Mouse (Mus musculus): ENCODE measurements at regions not wholly inside any gene's neighbourhood (a gene's known extent, or its start where the extent isn't known, plus 50 kb on each side); places are given as distances from the start of the nearest gene placed in this dataset.

DNA sequence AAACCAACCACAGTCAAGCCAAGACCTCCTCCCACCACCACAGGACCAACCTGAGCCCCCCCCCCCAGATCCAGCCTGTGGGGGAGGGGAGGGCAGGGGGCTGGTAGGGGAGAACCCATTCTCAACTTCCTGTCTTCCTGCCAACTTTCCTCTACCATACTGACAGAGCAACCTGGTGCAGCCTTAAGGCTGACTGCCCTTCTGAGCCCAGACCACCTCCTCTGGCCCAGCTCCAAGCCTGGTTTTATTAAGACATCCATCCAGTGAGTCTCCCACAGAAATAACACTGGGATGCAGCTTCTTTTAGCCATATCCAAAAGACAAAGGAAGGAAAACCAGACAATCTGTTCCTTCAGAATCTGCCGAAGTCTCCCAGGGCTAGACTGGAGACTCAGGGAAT is 342.8 kb downstream of the Gm9195 start:
- ATAC-seq (replicated peaks; ENCODE audit: low FRiP score) (no peak), DNase-seq (ENCODE audit: low spot score) (no peak)
- 58% methylated on average over 1 of the region's 1 CpGs for WGBS
- Histone ChIP-seq H3K9ac (ENCODE audit: low read depth, low read length) (no peak overlapping the region), H3K27ac (ENCODE audit: low read depth, low read length) (no peak overlapping the region), H3K4me2 (no peak overlapping the region), H3K4me1 (replicated peaks; ENCODE audit: control insufficient read depth, insufficient read depth, low read length) (no peaks in the 10 kb centered on the region), H3K36me3 (ENCODE audit: control insufficient read depth, insufficient read depth, low read length) (no peaks in the 10 kb centered on the region), H3K9me3 (ENCODE audit: control insufficient read depth, low read length) (no peaks in the 10 kb centered on the region), H3K4me3 (ENCODE audit: low read depth, low read length) (no peak overlapping the region), H3K27me3 (replicated peaks; ENCODE audit: control insufficient read depth, insufficient read depth, low read length) (no peaks in the 10 kb centered on the region)

GRCm38 (mm10) chr14:72146381-72146780 is 345.3 kb downstream of the Gm9195 start:
- DNase-seq (ENCODE audit: low spot score) (no peak), ATAC-seq (replicated peaks; ENCODE audit: low FRiP score) (no peak)
- Histone ChIP-seq H3K27ac (ENCODE audit: low read depth, low read length) (no peak overlapping the region), H3K4me3 (ENCODE audit: low read depth, low read length) (no peak overlapping the region), H3K36me3 (ENCODE audit: control insufficient read depth, insufficient read depth, low read length) (no peaks in the 10 kb centered on the region), H3K4me2 (no peak overlapping the region), H3K9me3 (ENCODE audit: control insufficient read depth, low read length) (no peaks in the 10 kb centered on the region), H3K4me1 (replicated peaks; ENCODE audit: control insufficient read depth, insufficient read depth, low read length) (no peaks in the 10 kb centered on the region), H3K27me3 (replicated peaks; ENCODE audit: control insufficient read depth, insufficient read depth, low read length) (no peaks in the 10 kb centered on the region), H3K9ac (ENCODE audit: low read depth, low read length) (no peak overlapping the region)
- 67% methylated on average over 2 of the region's 2 CpGs for WGBS

GRCm38 (mm10) chr14:72142883-72143487 is 348.7 kb downstream of the Gm9195 start:
- Histone ChIP-seq H3K27ac (ENCODE audit: low read depth, low read length) (no peak overlapping the region), H3K9me3 (ENCODE audit: control insufficient read depth, low read length) (no peaks in the 10 kb centered on the region), H3K4me3 (ENCODE audit: low read depth, low read length) (no peak overlapping the region), H3K9ac (ENCODE audit: low read depth, low read length) (no peak overlapping the region), H3K4me2 (no peak overlapping the region), H3K27me3 (replicated peaks; ENCODE audit: control insufficient read depth, insufficient read depth, low read length) (no peaks in the 10 kb centered on the region), H3K36me3 (ENCODE audit: control insufficient read depth, insufficient read depth, low read length) (no peaks in the 10 kb centered on the region), H3K4me1 (replicated peaks; ENCODE audit: control insufficient read depth, insufficient read depth, low read length) (no peaks in the 10 kb centered on the region)
- DNase-seq (ENCODE audit: low spot score) (no peak), ATAC-seq (replicated peaks; ENCODE audit: low FRiP score) (no peak)
- WGBS: 32% methylated on average over 6 of the region's 6 CpGs

DNA sequence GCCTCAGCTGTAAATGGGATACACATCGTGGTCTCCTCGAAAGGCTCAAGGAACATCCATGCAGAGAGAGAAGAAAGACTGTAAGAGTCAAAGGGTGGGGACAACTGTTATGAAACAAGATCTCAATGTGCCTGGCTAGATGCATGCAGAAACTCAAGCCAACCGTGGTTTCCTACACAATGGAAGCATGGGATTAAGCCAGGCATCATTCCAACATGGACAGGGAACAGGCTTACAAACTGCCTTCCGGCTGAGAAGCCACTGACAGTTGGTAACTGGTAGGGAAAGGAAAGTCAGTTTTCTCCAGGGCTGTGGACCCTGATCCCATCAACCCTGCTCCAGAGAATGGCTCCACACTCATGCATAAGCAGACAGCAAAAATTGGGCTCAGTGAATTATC is 350.5 kb downstream of the Gm9195 start:
- Histone ChIP-seq H3K9me3 (ENCODE audit: control insufficient read depth, low read length) (no peaks in the 10 kb centered on the region), H3K36me3 (ENCODE audit: control insufficient read depth, insufficient read depth, low read length) (no peaks in the 10 kb centered on the region), H3K27ac (ENCODE audit: low read depth, low read length) (no peak overlapping the region), H3K4me1 (replicated peaks; ENCODE audit: control insufficient read depth, insufficient read depth, low read length) (no peaks in the 10 kb centered on the region), H3K27me3 (replicated peaks; ENCODE audit: control insufficient read depth, insufficient read depth, low read length) (no peaks in the 10 kb centered on the region), H3K9ac (ENCODE audit: low read depth, low read length) (no peak overlapping the region), H3K4me2 (no peak overlapping the region), H3K4me3 (ENCODE audit: low read depth, low read length) (no peak overlapping the region)
- ATAC-seq (replicated peaks; ENCODE audit: low FRiP score) (no peak), DNase-seq (ENCODE audit: low spot score) (no peak)
- WGBS: 82% methylated on average over 4 of the region's 4 CpGs

- no peak overlapping the region for H3K4me3 ChIP-seq (ENCODE audit: low read depth, low read length)
- no peak overlapping the region for H3K9ac ChIP-seq (ENCODE audit: low read depth, low read length)
- WGBS: 69% methylated on average over 4 of the region's 4 CpGs
- H3K4me1 ChIP-seq (replicated peaks; ENCODE audit: control insufficient read depth, insufficient read depth, low read length): no peaks in the 10 kb centered on the region
- no peak overlapping the region for H3K4me2 ChIP-seq
- ATAC-seq (replicated peaks; ENCODE audit: low FRiP score) (no peak), DNase-seq (ENCODE audit: low spot score) (no peak)
- no peak overlapping the region for H3K27ac ChIP-seq (ENCODE audit: low read depth, low read length)
- no peaks in the 10 kb centered on the region for H3K36me3 ChIP-seq (ENCODE audit: control insufficient read depth, insufficient read depth, low read length)
- no peaks in the 10 kb centered on the region for H3K27me3 ChIP-seq (replicated peaks; ENCODE audit: control insufficient read depth, insufficient read depth, low read length)
- H3K9me3 ChIP-seq (ENCODE audit: control insufficient read depth, low read length): no peaks in the 10 kb centered on the region
These were observed 361.5 kb downstream of the Gm9195 start for GRCm38 (mm10) chr14:72130149-72130548.

- ATAC-seq (replicated peaks; ENCODE audit: low FRiP score): no peak
- WGBS: 87% methylated on average over 4 of the region's 4 CpGs
- no peaks in the 10 kb centered on the region for H3K4me1 ChIP-seq (replicated peaks; ENCODE audit: control insufficient read depth, insufficient read depth, low read length)
- H3K9ac ChIP-seq (ENCODE audit: low read depth, low read length): no peak overlapping the region
- H3K4me2 ChIP-seq: no peak overlapping the region
- H3K36me3 ChIP-seq (ENCODE audit: control insufficient read depth, insufficient read depth, low read length): no peaks in the 10 kb centered on the region
- no peak for DNase-seq (ENCODE audit: low spot score)
- H3K9me3 ChIP-seq (ENCODE audit: control insufficient read depth, low read length): no peaks in the 10 kb centered on the region
- H3K4me3 ChIP-seq (ENCODE audit: low read depth, low read length): no peak overlapping the region
- H3K27me3 ChIP-seq (replicated peaks; ENCODE audit: control insufficient read depth, insufficient read depth, low read length): no peaks in the 10 kb centered on the region
- no peak overlapping the region for H3K27ac ChIP-seq (ENCODE audit: low read depth, low read length)
These were observed 369.9 kb downstream of the Gm9195 start for GRCm38 (mm10) chr14:72121786-72122185.

DNA sequence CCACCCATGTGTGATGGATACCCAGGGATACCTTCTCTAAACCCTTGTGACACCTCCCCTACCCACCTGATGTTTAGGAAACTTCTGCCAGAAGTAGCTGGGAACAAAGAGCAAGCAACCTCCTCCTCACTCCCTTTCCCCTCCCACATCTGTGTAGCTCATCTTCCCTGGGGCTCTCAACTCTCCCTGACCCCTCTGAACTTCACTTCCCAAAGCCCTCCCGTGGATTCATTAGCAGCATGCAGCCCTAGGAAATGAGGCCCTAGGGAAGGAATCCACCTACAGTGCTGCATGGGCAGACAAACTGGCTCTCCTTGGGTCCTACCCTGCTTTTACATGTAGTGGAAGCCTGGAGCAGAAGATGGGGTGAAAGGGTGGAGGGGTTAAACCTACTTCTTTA is 370.6 kb downstream of the Gm9195 start:
- no peaks in the 10 kb centered on the region for H3K36me3 ChIP-seq (ENCODE audit: control insufficient read depth, insufficient read depth, low read length)
- ATAC-seq (replicated peaks; ENCODE audit: low FRiP score) (no peak), DNase-seq (ENCODE audit: low spot score) (no peak)
- no peaks in the 10 kb centered on the region for H3K9me3 ChIP-seq (ENCODE audit: control insufficient read depth, low read length)
- H3K27ac ChIP-seq (ENCODE audit: low read depth, low read length): no peak overlapping the region
- no peak overlapping the region for H3K9ac ChIP-seq (ENCODE audit: low read depth, low read length)
- H3K4me2 ChIP-seq: no peak overlapping the region
- H3K4me1 ChIP-seq (replicated peaks; ENCODE audit: control insufficient read depth, insufficient read depth, low read length): no peaks in the 10 kb centered on the region
- WGBS: 33% methylated on average over 1 of the region's 1 CpGs
- H3K4me3 ChIP-seq (ENCODE audit: low read depth, low read length): no peak overlapping the region
- no peaks in the 10 kb centered on the region for H3K27me3 ChIP-seq (replicated peaks; ENCODE audit: control insufficient read depth, insufficient read depth, low read length)

- Histone ChIP-seq H3K27ac (ENCODE audit: low read depth, low read length) (no peak overlapping the region), H3K27me3 (replicated peaks; ENCODE audit: control insufficient read depth, insufficient read depth, low read length) (no peaks in the 10 kb centered on the region), H3K4me2 (no peak overlapping the region), H3K4me3 (ENCODE audit: low read depth, low read length) (no peak overlapping the region), H3K9ac (ENCODE audit: low read depth, low read length) (no peak overlapping the region), H3K9me3 (ENCODE audit: control insufficient read depth, low read length) (no peaks in the 10 kb centered on the region), H3K36me3 (ENCODE audit: control insufficient read depth, insufficient read depth, low read length) (no peaks in the 10 kb centered on the region), H3K4me1 (replicated peaks; ENCODE audit: control insufficient read depth, insufficient read depth, low read length) (peaks cover 4% of the 10 kb centered on the region; the same call in 1 of the 2 replicates)
- DNase-seq (ENCODE audit: low spot score) (no peak), ATAC-seq (replicated peaks; ENCODE audit: low FRiP score) (no peak)
- 68% methylated on average over 4 of the region's 4 CpGs for WGBS
These were observed 374.8 kb downstream of the Gm9195 start for GRCm38 (mm10) chr14:72116842-72117241.

DNA sequence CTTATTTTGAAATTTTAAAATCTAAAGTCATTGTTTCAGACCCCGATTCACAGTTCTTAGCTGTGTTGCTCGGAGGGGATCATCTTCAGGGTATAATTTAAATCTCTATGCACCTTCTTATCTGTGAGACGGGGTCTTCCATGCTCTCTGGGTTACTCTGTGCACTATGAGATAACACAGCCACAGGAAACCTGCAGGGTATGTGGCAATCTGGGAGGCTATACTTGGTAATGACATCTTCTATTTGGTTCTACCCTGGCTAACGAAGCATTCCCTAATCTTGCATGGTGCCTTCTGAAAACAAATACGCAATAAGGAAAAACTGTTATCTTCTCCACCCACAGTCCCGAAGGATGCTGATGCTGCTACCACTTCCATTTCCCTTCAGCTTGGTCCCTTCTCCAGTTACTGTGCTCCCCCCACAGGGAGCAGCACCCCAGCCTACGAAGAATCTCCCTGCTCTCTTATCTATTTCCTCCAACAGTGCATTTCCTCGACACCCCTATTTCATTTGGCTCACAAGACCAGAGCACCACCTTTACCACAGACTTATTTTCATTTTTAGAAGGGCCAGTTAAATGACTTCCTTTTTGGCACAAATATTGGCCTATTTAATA is 378.2 kb downstream of the Gm9195 start:
- H3K4me1 ChIP-seq (replicated peaks; ENCODE audit: control insufficient read depth, insufficient read depth, low read length): peaks cover 4% of the 10 kb centered on the region; the same call in 1 of the 2 replicates
- H3K9ac ChIP-seq (ENCODE audit: low read depth, low read length): no peak overlapping the region
- H3K27me3 ChIP-seq (replicated peaks; ENCODE audit: control insufficient read depth, insufficient read depth, low read length): no peaks in the 10 kb centered on the region
- WGBS: 35% methylated on average over 8 of the region's 8 CpGs
- H3K4me3 ChIP-seq (ENCODE audit: low read depth, low read length): no peak overlapping the region
- ATAC-seq (replicated peaks; ENCODE audit: low FRiP score) (peak; percentile 81), DNase-seq (ENCODE audit: low spot score) (no peak)
- H3K9me3 ChIP-seq (ENCODE audit: control insufficient read depth, low read length): no peaks in the 10 kb centered on the region
- no peak overlapping the region for H3K27ac ChIP-seq (ENCODE audit: low read depth, low read length)
- H3K4me2 ChIP-seq: peak overlapping the region; percentile 14; the same call in 1 of the 2 replicates
- H3K36me3 ChIP-seq (ENCODE audit: control insufficient read depth, insufficient read depth, low read length): no peaks in the 10 kb centered on the region

Data from liver, embryonic 11.5 days (tissue).